Mouse (Mus musculus): Measurements from ENCODE around the gene Zfp3. TPM values are rescaled to one million over a fixed set of nuclear protein-coding genes. Genes with fewer than 3 reads are reported as not detected.

Zfp3 gene
- polyA plus RNA-seq (2012): 2.6 and 3.6 TPM in 2 replicates

DNA sequence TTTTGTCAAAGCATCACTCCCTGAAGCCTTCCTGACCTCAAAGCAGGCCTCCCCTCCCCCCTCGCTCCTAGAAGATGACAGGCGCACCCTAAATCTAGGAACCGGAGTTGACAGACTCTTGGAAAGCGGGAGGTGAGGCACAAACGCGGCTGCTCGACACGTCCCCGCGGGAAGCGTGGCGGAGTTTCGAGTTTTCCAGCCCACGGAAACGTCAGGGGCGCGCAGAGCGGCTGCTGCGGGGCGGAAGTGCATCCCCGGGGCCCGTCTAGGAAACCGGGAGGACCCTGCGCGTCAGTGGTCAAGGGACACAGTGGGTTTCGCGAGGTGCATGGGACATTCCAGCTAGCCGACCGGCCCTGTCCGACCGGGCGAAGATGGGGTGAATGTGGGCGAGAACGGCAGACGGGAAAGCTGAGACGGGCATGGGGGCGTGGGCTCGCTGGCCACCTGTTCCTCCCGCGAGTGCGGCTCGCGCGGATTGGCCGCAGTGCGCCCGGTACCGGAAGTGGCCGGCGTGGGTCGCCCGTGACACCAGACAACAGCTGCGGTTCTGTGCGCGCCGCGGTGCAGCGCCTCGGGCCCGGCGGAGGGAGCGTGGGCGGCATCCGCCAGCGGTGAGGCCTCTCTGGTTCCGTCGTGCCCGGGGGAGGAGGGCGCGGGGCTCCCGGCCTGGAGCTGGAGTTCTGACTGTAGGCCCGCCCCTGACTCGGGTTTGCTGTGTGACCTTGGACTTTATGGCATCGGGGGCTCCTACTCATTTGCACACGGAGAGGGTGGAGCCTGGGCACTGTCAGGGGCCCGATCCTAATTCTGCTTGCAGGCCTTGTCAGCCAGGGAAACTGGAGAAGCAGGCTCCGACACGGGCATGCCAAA, at the start of gene Zfp3:
Zfp3 (plus strand) TSS at position 274 of the 873 bp plus-strand sequence.
- no peak for TF ChIP-seq GATA1 (IDR thresholded peaks at IDR 0.05; ENCODE audit: low read length)

DNA sequence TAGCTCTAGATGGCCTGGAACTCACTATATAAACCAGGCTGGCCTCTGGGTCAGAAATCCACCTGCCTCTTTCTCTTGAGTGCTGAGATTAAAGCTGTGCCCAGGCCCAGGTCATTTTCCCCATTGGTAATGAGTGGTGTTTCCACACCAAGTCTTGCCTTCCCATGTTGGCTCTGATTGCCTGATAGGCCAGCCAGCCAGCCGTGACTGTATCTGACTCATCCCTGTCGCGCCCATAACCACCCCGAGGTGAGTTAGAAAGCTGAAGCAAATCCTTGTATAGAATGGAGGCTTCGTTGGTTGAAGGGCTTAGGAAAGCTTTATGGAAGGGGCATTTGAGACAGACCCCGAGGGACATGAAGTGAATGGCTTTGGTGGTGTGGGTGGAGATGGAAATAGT, 48.2 kb upstream of the Zfp3 start:
- no peak for TF ChIP-seq GATA1 (IDR thresholded peaks at IDR 0.05; ENCODE audit: low read length)

GRCm38 (mm10) chr11:70718481-70718880, 45.5 kb upstream of the Zfp3 start:
- no peak for TF ChIP-seq GATA1 (IDR thresholded peaks at IDR 0.05; ENCODE audit: low read length)

- no peak for TF ChIP-seq GATA1 (IDR thresholded peaks at IDR 0.05; ENCODE audit: low read length)
Measured at GRCm38 (mm10) chr11:70720567-70720966, 43.4 kb upstream of the Zfp3 start.

GRCm38 (mm10) chr11:70721072-70721471, 42.9 kb upstream of the Zfp3 start:
- no peak for TF ChIP-seq GATA1 (IDR thresholded peaks at IDR 0.05; ENCODE audit: low read length)

DNA sequence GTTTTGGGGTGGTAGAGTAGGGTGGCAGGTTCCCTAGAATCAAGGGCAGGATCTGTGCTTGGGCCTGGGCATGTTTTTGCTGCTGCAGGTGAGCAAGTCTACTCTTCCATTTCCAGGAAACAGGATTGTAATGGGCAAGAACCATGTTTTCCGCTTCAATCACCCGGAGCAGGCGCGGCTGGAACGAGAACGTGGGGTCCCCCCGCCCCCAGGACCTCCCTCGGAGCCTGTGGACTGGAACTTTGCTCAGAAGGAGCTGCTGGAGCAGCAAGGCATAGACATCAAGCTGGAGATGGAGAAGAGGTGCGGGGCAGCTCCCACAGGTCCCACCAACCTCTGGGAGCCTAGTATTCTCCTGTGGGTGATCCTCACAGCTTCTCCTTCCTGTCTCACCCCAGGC, 39.3 kb upstream of the Zfp3 start:
- no peak for TF ChIP-seq GATA1 (IDR thresholded peaks at IDR 0.05; ENCODE audit: low read length)

- TF ChIP-seq GATA1 (IDR thresholded peaks at IDR 0.05; ENCODE audit: low read length): no peak
Measured at GRCm38 (mm10) chr11:70726585-70726984, 37.4 kb upstream of the Zfp3 start.

DNA sequence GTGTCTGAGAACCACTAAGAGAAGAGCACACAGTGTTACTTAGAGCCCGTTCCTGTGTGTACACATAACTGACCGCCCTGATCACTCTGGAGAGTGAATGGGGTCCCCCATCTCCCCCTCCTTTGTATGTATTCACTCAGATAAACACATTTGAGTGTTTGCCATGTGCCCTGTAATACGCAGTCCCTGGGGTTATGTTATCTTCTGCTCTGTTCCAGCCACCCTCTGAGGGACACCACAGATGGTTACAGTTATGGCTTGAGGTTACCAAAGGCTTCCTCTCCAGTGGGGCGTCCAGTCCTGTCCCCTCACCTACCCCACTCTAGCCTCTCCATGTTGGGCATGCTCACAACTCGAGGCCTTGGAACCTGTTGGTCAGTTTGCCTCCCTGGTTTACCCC, 36.6 kb upstream of the Zfp3 start:
- no peak for TF ChIP-seq GATA1 (IDR thresholded peaks at IDR 0.05; ENCODE audit: low read length)

DNA sequence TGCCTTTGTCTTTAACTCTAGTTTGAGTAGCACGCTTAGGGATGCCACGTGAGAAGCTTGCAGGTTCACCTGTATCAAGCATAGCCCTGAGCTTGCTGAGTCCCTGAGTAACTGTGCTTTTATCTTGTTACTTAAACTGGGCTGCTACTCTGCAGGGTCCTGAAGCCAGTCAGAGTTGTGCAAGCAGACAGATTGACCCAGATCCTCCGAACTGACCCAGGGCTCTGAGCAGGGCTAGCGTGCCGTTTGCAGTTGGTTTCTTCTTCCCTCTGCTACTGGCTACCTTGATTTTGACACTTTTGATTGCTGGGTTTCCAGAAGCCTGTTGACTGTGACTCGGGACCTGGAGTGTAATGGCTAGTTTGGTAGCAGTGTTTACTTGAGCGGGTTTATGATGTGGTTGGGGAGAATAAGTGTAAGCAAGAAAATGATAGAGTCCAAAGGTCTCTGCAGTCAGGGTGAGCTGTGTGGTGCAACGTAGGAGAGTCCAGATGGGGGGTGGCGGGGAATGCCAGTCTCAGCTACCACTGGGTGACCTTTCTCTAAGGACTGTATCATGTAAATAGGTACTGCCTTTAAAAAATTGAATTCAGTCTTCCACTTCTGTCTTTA, 33.5 kb upstream of the Zfp3 start:
- no peak for TF ChIP-seq GATA1 (IDR thresholded peaks at IDR 0.05; ENCODE audit: low read length)

DNA sequence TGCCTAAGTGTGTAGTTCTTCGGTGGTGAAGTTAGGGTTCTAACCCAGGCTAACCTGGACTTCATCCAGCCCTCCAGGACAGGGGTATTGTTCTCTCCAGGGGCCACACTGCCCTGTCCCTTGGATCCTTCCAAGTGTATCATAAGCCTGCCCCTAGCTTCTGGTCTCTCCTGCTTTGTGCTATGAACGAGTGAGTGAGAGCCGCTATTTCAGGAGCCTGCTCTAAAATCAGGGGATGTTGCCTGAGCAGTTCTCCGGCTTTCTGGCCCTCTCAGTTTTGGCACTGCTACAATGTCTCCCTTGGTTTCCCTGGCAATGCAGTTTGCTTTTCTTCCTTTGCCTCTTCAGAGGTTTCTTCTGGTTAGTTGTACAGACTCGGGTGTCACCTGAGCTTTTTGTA, 32.8 kb upstream of the Zfp3 start:
- no peak for TF ChIP-seq GATA1 (IDR thresholded peaks at IDR 0.05; ENCODE audit: low read length)

DNA sequence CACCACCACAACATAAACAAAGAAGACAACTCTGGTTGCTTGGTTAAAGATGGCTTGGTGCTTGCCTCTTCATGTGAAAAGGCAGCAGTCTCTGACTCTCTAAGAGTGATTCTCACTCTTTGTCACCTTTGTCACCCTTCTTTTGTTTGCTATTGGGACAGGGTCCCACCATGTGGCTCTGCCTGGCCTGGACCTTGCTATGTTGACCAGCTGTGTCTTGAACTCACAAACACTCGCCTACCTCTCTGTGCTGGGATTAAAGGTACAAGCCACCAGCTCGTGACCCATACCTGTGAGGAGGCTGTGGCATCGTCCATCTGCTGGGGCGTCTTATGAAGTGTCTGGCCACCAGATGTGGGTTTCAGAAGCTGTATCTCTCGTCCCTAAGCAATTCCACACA, 30.8 kb upstream of the Zfp3 start:
- TF ChIP-seq GATA1 (IDR thresholded peaks at IDR 0.05; ENCODE audit: low read length): no peak

DNA sequence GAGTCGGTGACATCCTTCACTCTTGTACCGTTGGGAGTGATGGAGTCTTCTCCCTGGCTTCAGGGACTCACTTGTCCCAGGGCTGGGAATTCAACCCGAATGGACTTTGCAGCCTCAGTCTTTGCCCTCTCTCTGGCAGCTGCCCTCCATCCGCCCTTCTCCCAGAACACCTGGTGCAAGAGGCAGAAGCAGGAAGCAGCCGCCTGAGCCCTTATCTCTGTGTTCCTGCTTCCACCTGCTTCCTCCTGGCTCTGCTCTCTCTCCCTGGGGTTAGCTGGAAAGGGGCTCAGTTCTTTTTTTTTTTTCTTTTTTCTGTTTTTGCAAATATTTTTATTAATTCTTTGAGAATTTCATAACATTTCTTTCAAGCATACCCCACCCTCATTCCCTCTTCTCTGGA, 26.3 kb upstream of the Zfp3 start:
- no peak for TF ChIP-seq GATA1 (IDR thresholded peaks at IDR 0.05; ENCODE audit: low read length)

- no peak for TF ChIP-seq GATA1 (IDR thresholded peaks at IDR 0.05; ENCODE audit: low read length)
Measured at GRCm38 (mm10) chr11:70741603-70742002, 22.4 kb upstream of the Zfp3 start.

GRCm38 (mm10) chr11:70742117-70742516, 21.9 kb upstream of the Zfp3 start:
- no peak for TF ChIP-seq GATA1 (IDR thresholded peaks at IDR 0.05; ENCODE audit: low read length)

DNA sequence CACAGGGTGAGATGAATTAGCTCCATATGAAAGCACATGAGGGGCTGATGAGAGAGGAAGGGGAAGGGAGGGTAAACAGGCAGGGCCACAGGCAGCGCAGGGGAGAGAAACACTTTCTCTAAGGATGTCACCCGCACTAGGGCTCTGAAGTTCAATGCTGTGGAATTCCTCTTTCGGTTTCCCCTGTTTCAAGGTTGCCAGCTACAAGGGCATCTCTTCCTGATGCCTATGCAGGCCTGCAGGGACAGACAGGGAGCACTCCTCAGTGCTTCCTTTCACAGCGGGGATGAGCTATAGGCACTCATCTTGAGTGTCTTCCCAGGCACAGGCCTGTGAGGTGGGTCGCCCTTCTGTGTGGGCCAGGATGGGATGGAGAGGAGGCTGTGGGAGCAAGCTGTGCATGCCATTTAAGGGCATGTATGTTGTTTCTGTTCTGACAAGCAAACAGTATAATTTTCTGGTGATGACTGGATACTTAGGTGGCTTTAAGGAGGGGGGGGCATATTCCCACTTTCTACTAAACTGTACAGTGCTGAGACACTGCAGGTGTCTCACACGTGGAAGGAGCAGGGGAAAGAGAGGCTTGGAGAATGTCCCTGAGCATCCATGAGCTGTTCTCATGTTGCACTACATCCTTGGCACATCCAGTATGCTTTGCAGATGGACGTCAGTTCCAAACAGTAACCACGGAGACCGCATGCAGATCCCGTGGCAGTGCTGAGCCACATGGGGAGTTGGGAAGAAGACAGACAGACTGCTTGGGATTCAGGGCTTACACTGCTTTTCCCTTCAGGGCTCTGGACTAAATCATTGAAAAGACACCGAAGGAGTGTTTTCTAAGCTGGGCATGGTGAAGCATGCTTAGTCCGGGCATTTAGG, 21.2 kb upstream of the Zfp3 start:
- TF ChIP-seq GATA1 (IDR thresholded peaks at IDR 0.05; ENCODE audit: low read length): no peak

GRCm38 (mm10) chr11:70745636-70746035, 18.4 kb upstream of the Zfp3 start:
- no peak for TF ChIP-seq GATA1 (IDR thresholded peaks at IDR 0.05; ENCODE audit: low read length)
